Mouse (Mus musculus) lung, adult 2 months (tissue): ENCODE results near the gene Guca1a. TPM values are rescaled to one million over a fixed set of nuclear protein-coding genes. Genes with fewer than 3 reads are reported as not detected.

Source experiments
- DNase-seq: peaks from one replicate; pipeline ENCODE4 v3.0.0; 2022
- H3K4me1 ChIP-seq: fragments of 200-500 bp; 2 replicates; pipeline ENCODE4 v1.6.1; 2011; ENCODE audit warnings: low read length; ENCODE audit not compliant: control insufficient read depth, insufficient read depth
- H3K4me3 ChIP-seq: fragments of 200-500 bp; replicated peaks from 2 replicates; pipeline ENCODE3; 2011; ENCODE audit warnings: low read depth, mild to moderate bottlenecking, control low read depth, low read length; ENCODE audit errors: extremely low read depth
- CTCF ChIP-seq: fragments of 200-500 bp; IDR thresholded peaks from 2 replicates; pipeline ENCODE4 v1.5.1; 2011; ENCODE audit warnings: mild to moderate bottlenecking, low read length, control low read depth; ENCODE audit not compliant: insufficient read depth
- POLR2A ChIP-seq: fragments of 200-500 bp; IDR thresholded peaks from 2 replicates; pipeline ENCODE4 v1.6.1; 2011; ENCODE audit warnings: low read depth, mild to moderate bottlenecking, control low read depth, low read length, borderline replicate concordance; ENCODE audit errors: extremely low read depth
- WGBS: fragments of 180-500 bp; shearing (Covaris S2); methylation state at CpG from one replicate; pipeline ENCODE4 v1.1.7; 2018; 5-methylcytosine and 5-hydroxymethylcytosine counted together
- polyA plus RNA-seq: library from polyadenylated mRNA; depleted of rRNA; stranded (reverse); fragments of >200 nt; gene quantifications from 2 replicates; pipeline ENCODE4 v1.2.3, GENCODE M21; 2012; rRNA removed

Guca1a gene
- polyA plus RNA-seq, result 1.1 and 2.9 TPM in 2 replicates

DNA sequence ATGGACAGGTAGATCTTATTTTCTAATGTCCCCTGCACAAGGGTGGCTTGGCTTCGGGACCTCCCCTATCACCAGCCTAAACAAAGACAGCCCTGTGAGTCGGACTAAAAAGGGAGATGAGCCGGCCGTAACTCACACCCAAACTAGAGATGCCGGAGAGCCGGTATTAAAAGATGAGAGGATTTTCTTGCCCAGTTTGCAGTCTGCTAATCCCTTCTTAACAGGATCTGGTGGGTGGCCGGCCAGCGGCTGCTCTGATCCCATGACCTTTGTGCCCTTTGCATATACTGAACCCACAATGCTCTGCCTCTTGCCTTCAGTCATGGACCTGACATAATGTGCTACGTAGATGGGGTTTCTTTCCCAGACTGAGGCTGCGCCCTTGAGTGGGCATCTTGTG is at the start of gene Guca1a:
Guca1a (minus strand) TSS at position 134 of the 400 bp plus-strand sequence.
- no peak for TF ChIP-seq CTCF
- no peak for TF ChIP-seq POLR2A
- DNase-seq, result no peak
- Histone ChIP-seq H3K4me1 (no peaks in the 10 kb centered on the region), H3K4me3 (no peak within 1 kb of the TSS)
- WGBS, result 58% methylated on average over 10 of the region's 10 CpGs

DNA sequence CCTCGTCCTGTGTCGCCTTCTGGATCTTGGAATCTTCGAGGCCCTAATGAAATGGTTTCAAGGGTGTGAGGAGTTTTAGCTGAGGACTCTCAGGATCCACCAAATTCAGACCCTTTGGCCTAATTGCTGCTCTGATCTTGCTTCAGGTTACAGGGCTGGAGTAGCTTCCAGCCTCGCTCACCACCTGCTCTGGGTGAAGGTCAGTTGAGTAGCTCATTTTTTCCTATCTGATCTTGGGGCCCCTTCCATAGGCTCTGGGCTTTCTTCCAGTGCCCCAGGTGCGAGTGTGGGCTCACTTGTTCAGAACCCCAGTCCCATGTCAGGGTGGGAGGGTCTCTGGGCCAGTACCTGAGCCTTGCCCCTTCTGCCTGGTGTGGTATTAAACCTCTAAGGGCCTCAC is 49.0 kb upstream of the Guca1a start:
- no peak for DNase-seq
- H3K4me1 ChIP-seq, result peaks cover 2% of the 10 kb centered on the region; the same call in 1 of the 2 replicates
- WGBS, result 68% methylated on average over 5 of the region's 5 CpGs
- TF ChIP-seq CTCF (no peak), POLR2A (no peak)
- H3K4me3 ChIP-seq, result no peak overlapping the region

DNA sequence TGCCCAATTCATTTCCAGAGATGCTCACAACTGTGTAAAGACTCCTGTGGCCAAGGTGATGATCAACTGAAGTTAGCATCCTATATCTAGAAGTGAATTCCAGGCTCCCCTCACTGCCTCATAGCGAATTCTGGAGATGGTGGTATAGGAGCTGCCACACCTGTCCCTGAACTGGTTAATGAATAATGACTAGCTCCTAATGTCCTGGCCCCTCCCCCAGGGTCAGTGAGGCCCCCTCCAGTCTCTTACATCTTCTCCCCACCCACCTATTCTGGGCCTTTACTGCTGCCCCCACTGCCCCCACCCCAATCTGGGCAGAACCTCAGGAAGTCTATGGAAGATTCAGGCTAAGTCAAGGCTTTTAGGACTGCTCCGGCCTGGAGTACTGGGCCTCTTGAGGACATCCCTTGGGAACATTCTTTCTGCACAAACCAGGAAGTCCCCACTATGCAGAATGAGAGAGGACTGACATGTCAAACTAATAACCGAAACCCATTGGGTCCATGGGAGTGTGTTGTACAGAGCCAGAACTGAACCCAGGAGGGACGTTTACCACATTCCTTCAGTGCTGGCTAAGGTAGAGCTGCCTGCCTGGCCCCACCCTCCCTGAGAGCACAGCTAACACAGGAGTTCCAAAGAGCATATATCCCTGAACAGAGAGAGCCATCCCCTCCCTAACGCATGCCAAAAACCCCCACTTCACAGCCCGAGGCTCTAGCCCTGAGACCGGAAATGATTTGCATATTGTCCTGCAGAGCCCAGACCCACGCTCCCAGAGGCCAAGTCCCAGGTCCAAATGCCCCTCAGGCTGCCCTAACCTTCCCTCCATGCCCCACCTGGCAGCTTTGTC is 48.4 kb upstream of the Guca1a start:
- Histone ChIP-seq H3K4me3 (no peak overlapping the region), H3K4me1 (peaks cover 2% of the 10 kb centered on the region; the same call in 1 of the 2 replicates)
- WGBS, result 38% methylated on average over 8 of the region's 8 CpGs
- TF ChIP-seq POLR2A (no peak), CTCF (no peak)
- DNase-seq, result no peak

DNA sequence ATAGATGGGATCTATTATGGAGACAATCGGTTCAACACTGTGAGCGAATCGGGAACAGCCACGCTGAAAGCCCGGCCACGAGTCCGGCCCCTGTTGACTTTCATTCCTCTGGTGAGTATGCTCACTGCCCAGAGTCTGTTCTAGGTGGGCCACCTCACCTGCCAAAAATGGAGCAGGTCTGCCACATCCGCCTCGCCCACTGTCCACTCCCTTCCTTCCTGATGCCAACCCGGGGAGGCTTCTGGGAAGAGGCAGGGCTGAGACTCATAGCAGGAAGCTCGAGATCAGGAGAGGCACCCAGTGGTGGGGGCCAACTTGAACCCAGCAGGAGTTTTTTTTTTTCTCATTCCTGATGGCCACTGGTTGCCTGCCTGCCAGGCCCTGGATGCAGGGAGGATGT is 46.2 kb upstream of the Guca1a start:
- Histone ChIP-seq H3K4me3 (no peak overlapping the region), H3K4me1 (peaks cover 2% of the 10 kb centered on the region)
- WGBS, result 70% methylated on average over 11 of the region's 11 CpGs
- DNase-seq, result no peak
- no peak for TF ChIP-seq POLR2A
- TF ChIP-seq CTCF, result no peak

DNA sequence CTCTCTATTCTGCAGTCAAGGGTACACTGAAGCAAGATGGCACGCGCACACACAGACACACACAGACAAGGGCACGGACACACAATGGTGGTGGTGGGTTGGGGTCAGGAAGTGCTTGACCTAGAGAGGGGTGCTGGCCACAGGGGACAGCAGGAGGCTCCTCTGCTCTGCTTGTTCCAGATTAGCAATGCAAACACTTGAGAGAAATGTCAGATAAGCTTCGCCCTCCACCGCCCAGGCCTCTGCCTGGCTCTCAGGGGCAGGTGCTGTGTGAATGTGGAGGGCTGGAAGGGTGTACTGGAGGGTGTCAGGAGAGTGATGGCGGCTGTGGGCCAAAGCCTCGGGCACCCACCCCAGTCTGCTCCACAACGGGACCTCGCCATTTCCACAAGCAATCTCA is 45.6 kb upstream of the Guca1a start:
- Histone ChIP-seq H3K4me3 (no peak overlapping the region), H3K4me1 (peaks cover 2% of the 10 kb centered on the region)
- no peak for DNase-seq
- 60% methylated on average over 9 of the region's 9 CpGs for WGBS
- TF ChIP-seq POLR2A (no peak), CTCF (no peak)

DNA sequence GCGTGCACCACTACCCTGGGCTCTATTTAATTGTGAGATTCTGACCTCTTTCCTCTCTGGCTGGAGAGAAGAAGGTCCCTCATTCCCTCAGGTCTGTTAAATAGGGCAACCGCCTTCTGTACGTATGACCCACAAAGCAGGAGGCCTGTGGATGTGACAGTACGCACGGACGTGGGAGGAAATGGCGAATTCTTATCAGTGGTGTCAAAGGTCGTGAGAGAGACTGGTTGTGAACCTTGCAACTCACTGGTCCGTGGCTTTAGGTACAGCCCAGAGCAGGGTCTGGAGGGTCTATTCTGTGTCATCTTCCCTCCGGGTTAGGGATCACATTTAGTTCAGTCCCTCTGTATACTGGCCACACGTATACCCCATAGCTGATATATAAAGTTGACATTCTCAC is 45.1 kb upstream of the Guca1a start:
- no peak overlapping the region for H3K4me3 ChIP-seq
- peaks cover 2% of the 10 kb centered on the region for H3K4me1 ChIP-seq
- DNase-seq, result no peak
- TF ChIP-seq POLR2A (no peak), CTCF (no peak)
- 75% methylated on average over 11 of the region's 11 CpGs for WGBS

DNA sequence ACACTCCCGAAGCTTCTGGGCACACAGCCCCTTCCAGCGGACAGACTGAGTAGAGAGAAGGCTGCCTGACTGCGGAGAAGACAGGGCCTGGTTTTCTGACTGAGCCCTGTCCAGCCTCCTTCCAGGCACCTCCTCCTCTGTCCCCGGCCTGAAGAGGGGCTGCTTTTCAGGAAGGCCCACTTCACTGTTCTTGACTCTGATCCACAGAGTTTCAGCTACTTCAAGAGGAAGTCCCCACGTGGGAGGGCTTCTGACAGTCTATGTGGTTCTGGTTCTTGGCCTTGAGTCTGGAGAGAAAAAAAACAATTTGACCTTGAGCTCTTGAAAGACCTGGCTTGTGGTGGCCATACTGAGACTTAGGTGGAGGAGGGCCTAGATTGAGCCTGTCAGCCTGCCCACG is 43.7 kb upstream of the Guca1a start:
- H3K4me3 ChIP-seq, result no peak overlapping the region
- WGBS, result 55% methylated on average over 6 of the region's 6 CpGs
- peaks cover 8% of the 10 kb centered on the region for H3K4me1 ChIP-seq
- DNase-seq, result no peak
- no peak for TF ChIP-seq CTCF
- no peak for TF ChIP-seq POLR2A

DNA sequence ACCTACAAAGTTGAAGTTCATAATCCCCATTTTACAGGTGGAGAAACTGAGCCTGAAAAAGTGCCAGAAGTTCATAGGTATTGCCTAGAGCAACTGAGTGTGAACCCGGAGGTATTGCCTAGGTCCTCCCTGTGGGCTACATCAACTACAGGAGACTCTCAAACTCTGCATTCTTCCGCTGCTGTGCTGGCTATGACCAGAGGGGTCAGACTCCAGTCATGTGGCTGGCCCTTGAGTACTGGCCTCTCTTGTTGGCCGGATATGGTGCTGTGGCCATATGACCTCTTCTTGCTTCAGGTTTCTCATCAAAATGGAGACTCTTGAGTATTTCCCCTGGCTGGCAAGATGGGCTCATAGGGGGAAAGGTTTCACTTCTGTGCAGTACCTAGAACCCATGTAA is 41.9 kb upstream of the Guca1a start:
- TF ChIP-seq CTCF, result peak; percentile 2; the same call in 1 of the 2 replicates
- no peak for TF ChIP-seq POLR2A
- H3K4me1 ChIP-seq, result peaks cover 9% of the 10 kb centered on the region
- WGBS, result 67% methylated on average over 3 of the region's 3 CpGs
- H3K4me3 ChIP-seq, result no peak overlapping the region
- no peak for DNase-seq

DNA sequence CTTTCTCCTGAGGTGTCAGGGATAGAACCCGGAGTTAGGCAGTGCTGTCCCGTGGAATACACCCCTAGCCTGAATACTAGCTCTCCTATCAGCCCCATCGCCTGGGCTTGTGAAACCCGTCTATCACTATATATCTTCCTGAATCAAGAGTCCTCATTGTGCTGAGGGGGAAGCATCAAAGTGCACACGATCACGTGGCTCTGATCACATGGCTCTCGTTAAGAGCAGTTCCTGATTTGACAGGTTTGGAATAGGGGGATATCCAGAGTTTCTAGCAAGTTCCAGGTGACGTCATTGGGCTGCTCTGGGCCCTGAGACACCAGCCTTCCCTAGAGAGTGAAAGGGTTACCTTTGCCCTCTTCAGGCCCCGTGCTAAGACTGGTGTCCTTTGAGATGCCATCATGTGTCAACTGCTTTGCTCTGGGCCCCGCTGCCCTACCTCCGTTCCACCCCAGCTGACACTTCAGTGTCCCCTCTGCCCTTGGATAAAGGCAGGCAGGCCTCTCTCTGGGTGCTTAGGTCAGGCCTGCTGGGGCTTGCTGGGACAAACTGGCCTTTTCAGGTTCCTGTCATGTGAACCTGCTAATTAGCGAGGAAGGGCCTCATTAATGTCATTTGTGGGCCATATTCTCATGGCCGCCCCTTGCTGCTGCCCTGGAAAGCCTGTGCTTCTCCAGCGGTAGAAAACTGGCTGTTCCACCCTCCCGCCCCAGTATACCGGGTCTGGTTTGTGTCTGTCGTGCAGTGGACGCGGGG is 41.1 kb upstream of the Guca1a start:
- WGBS, result 72% methylated on average over 19 of the region's 19 CpGs
- Histone ChIP-seq H3K4me3 (no peak overlapping the region), H3K4me1 (peaks cover 9% of the 10 kb centered on the region)
- TF ChIP-seq POLR2A (no peak), CTCF (no peak)
- DNase-seq, result no peak
